In the genomic region with DNA sequence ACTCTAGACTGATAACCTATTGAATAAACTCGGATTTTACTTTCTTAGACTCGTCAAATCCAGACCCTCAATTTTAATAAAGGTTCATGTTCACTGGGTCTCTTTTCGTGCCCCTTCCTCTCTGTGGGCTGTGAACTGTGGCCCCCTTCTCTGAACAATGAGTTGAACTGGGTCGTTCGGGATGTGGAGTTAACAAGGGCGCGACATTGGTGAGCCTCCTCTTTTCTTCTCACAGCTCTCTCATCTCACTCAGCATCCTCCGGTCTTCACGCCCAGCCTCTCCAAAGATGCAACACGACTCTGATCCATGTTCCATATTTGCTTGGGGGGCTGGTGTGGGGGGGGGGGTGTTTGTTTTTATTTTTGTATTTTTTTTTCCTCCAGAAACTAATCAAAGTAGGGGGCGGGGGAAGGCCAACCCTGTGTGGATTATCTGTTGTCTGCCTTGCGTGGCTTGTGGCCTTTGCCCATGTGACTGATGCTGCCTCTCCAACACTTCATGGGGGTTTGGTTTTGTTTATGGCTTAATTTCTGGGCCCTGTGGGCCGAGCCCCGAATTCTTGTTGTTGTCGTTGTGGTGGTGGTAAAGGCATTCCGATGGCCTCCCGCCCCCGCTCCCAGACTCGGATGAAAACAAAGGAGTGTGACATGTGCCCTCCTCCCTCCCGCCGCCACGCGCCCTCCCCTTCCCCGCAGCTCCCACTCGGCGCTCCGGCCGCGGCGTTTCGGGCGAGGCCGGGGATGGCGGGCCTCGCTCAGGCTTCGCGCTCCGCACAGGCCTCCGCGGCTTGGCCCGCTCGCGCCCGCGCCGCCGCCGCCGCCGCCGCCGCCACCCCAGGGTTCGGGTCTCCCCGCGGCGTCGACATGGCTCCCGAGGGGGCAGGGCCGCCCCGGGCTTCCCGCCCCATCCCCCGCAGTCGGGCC, we compare ENCODE assay signal across 8 mouse cellular contexts. TPM values are rescaled to one million over a fixed set of nuclear protein-coding genes. Genes with fewer than 3 reads are reported as not detected.
A peak's percentile ranks its signal among the peaks of the same experiment; 100 is the strongest.
DNase-seq lines count a peak whose midpoint lies in the region; ATAC-seq and TF ChIP-seq lines count a peak whose summit lies in the region.

No protein-coding gene starts in this region.

- peak overlapping the region; percentile 94 for H3K4me3 ChIP-seq in lung, embryonic 15.5 days
- H3K4me3 ChIP-seq in olfactory bulb, adult 2 months (ENCODE audit: insufficient read depth, low read depth, low read length), result peak overlapping the region; percentile 86

- ATAC-seq in Patski, result peak; percentile 56
- ATAC-seq in hematopoietic stem cell, adult 5-6 weeks (replicated peaks in 1 of 2; ENCODE audit: insufficient read depth in 1 of 2, low FRiP score in 2 of 2, low TSS enrichment in 1 of 2, low read depth in 1 of 2, poor library complexity in 2 of 2, severe bottlenecking in 2 of 2), result peak; percentile 44 to 46
- peak; percentile 74 for ATAC-seq in lung, embryonic 15.5 days (ENCODE audit: borderline replicate concordance, extremely low read depth, low FRiP score, low TSS enrichment)

- H3K4me1 ChIP-seq in lung, embryonic 15.5 days, result peaks cover 11% of the 10 kb centered on the region
- peaks cover 2% of the 10 kb centered on the region for H3K4me1 ChIP-seq in olfactory bulb, adult 2 months (ENCODE audit: control insufficient read depth, insufficient read depth, low read length)

- WGBS in lung, embryonic 15.5 days, result under 1% methylated on average over 48 of the region's 63 CpGs
- 4% methylated on average over 54 of the region's 63 CpGs for WGBS in olfactory bulb, adult 2 months

- H3K4me2 ChIP-seq in lung, embryonic 15.5 days, result peak overlapping the region; percentile 67

- CTCF ChIA-PET in Patski (lab: Charles Lee), result interaction anchor here (1.2 kb wide), 1 partner anchor 410 kb away, joined by 3 read pairs; no protein-coding TSS in a partner anchor

- no peaks in the 10 kb centered on the region for H3K9me3 ChIP-seq in lung, embryonic 15.5 days

- in situ Hi-C loops in Patski (cut with MboI; ENCODE audit: low pct_unique_long_range_greater_than_20kb), result loop anchor here (25.0 kb wide), 1 partner anchor 405 kb away; no protein-coding TSS in a partner anchor

- POLR2A ChIA-PET in Patski (lab: Charles Lee), result no interaction called here

- H3K9ac ChIP-seq in lung, embryonic 15.5 days, result peak overlapping the region; percentile 98

- TF ChIP-seq POLR2A in olfactory bulb, adult 2 months (IDR thresholded peaks at IDR 0.05; ENCODE audit: insufficient read depth, low read depth, low read length), result no peak

- peak overlapping the region; percentile 97 for H3K27ac ChIP-seq in lung, embryonic 15.5 days
- peak overlapping the region; percentile 57; the same call in 1 of the 2 replicates for H3K27ac ChIP-seq in olfactory bulb, adult 2 months (ENCODE audit: insufficient read depth, low read depth, low read length)

- no peaks in the 10 kb centered on the region for H3K27me3 ChIP-seq in Patski
- H3K27me3 ChIP-seq in lung, embryonic 15.5 days, result no peaks in the 10 kb centered on the region

- H3K36me3 ChIP-seq in lung, embryonic 15.5 days, result no peaks in the 10 kb centered on the region; the same call in 1 of the 2 replicates

- peak; percentile 17 for DNase-seq in Patski (ENCODE audit: low read depth, low spot score)
- peak; percentile 73 for DNase-seq in cerebellum, adult 9-10 months
- DNase-seq in forelimb bud, embryonic 11.5 days (ENCODE audit: low read depth, low spot score), result peak; percentile 61
- DNase-seq in layer of hippocampus, adult 8-10 months (ENCODE audit: low spot score in 2 of 2), result peak; percentile 28 to 36
- DNase-seq in thymus, postnatal 25 days, result peak; percentile 65

- TF ChIP-seq CTCF in Patski (IDR thresholded peaks at IDR 0.05), result no peak
- TF ChIP-seq CTCF in olfactory bulb, adult 2 months (IDR thresholded peaks at IDR 0.05; ENCODE audit: insufficient read depth, low read depth, low read length), result no peak

RNA-seq across cellular contexts. Expression of gene Ptbp2, which starts 2.0 kb away (rescaled TPM):
- polyA plus RNA-seq in Patski (2021), result 65.1 TPM
- 112 and 119 TPM in 2 replicates for total RNA-seq in hematopoietic stem cell, adult 5-6 weeks (2017)
- total RNA-seq in layer of hippocampus, adult 8-10 months (2022), result 100 to 1,000 TPM; 111 to 143 (median 116) TPM
- polyA plus RNA-seq in lung, embryonic 15.5 days (2015; fragmentation: Nextera tagmentation; extraction: Ambion mirVana), result 57.1 and 58.1 TPM in 2 replicates
- 151 TPM in 1 of 2 replicates, not detected in the other for polyA plus RNA-seq in olfactory bulb, adult 2 months (2012; ENCODE audit: insufficient read depth, insufficient read length, low replicate concordance, missing spikeins)

Comparison
In these comparisons a context has a peak if more than half of its experiments do, and no peak if none do; other contexts are left out.
1. Peak in every context shown above with its lines: DNase-seq, ATAC-seq, H3K4me3 ChIP-seq and H3K27ac ChIP-seq.
2. DNase-seq: peak in every context shown above with its lines; median percentile 73 in cerebellum, adult 9-10 months; 65 in thymus, postnatal 25 days; 61 in forelimb bud, embryonic 11.5 days; 32 in layer of hippocampus, adult 8-10 months; 17 in Patski.